Mouse (Mus musculus) G1E (cell line): ENCODE results near the gene Ccdc47.

ENCODE experiments used
- CTCF ChIP-seq: IDR thresholded peaks from 2 replicates; pipeline ENCODE4 v1.5.1; 2012; ENCODE audit warnings: low read depth, low read length, inconsistent platforms, mixed read lengths
- GATA1 ChIP-seq: IDR thresholded peaks from 2 replicates; pipeline ENCODE4 v1.6.1; 2012; ENCODE audit warnings: borderline replicate concordance, low read length, inconsistent platforms, mixed read lengths
- GATA2 ChIP-seq: IDR thresholded peaks from 2 replicates; pipeline ENCODE4 v1.6.1; 2012; ENCODE audit warnings: low read depth, low read length, inconsistent platforms, borderline replicate concordance

- TF ChIP-seq CTCF (no peak), GATA1 (no peak), GATA2 (no peak)
Observed at GRCm38 (mm10) chr11:106265570-106265969, 49.4 kb upstream of the Ccdc47 start.
